Mouse (Mus musculus) midbrain, postnatal 0 days (tissue): Measurements from ENCODE around the gene Wdr82. TPM values are rescaled to one million over a fixed set of nuclear protein-coding genes. Genes with fewer than 3 reads are reported as not detected.

Experiments used
- ATAC-seq: fragments of 200-750 bp; cut with Nextera tagmentation; 2 replicates; pipeline ENCODE4 v1.8.0; 2017; ENCODE audit warnings: moderate number of reproducible peaks, mild to moderate bottlenecking, moderate TSS enrichment, moderate library complexity; ENCODE audit not compliant: low FRiP score
- DNase-seq: peaks from one replicate; pipeline ENCODE4 v3.0.0-alpha.2; 2015; ENCODE audit warnings: low spot score
- H3K27ac ChIP-seq: fragments of 300-500 bp; sonication (generic); 2 replicates; pipeline ENCODE4 v1.5.1; 2014; ENCODE audit warnings: low read depth, mild to moderate bottlenecking, low read length, mixed read lengths
- H3K27me3 ChIP-seq: fragments of 300-500 bp; sonication (generic); 2 replicates; pipeline ENCODE4 v1.6.1; 2014; ENCODE audit warnings: low read length, control low read depth, mixed read lengths; ENCODE audit not compliant: insufficient read depth
- H3K36me3 ChIP-seq: fragments of 300-500 bp; sonication (generic); 2 replicates; pipeline ENCODE4 v1.6.1; 2014; ENCODE audit warnings: low read length, control low read depth, mixed read lengths; ENCODE audit not compliant: insufficient read depth
- H3K4me1 ChIP-seq: fragments of 300-500 bp; sonication (generic); 2 replicates; pipeline ENCODE4 v1.6.1; 2014; ENCODE audit warnings: mild to moderate bottlenecking, control low read depth, antibody characterized with exemption, low read length, mixed read lengths; ENCODE audit not compliant: insufficient read depth
- H3K4me2 ChIP-seq: fragments of 300-500 bp; sonication (generic); 2 replicates; pipeline ENCODE4 v1.6.1; 2014; ENCODE audit warnings: low read depth, mild to moderate bottlenecking, low read length, mixed read lengths; ENCODE audit not compliant: poor library complexity, severe bottlenecking
- H3K4me3 ChIP-seq: fragments of 300-500 bp; sonication (generic); 2 replicates; pipeline ENCODE4 v1.5.1; 2014; ENCODE audit warnings: low read depth, mild to moderate bottlenecking, low read length, moderate library complexity
- H3K9ac ChIP-seq: fragments of 300-500 bp; sonication (generic); replicated peaks from 2 replicates; pipeline ENCODE4 v1.6.1; 2014; ENCODE audit warnings: mild to moderate bottlenecking, low read length, moderate library complexity, mixed read lengths; ENCODE audit not compliant: poor library complexity, severe bottlenecking
- H3K9me3 ChIP-seq: fragments of 300-500 bp; sonication (generic); 2 replicates; pipeline ENCODE4 v1.6.1; 2016; ENCODE audit warnings: low read length, control low read depth
- CTCF ChIP-seq: IDR thresholded peaks from 2 replicates; pipeline ENCODE4 v1.5.1; 2016; ENCODE audit warnings: antibody characterized with exemption, mild to moderate bottlenecking
- WGBS: fragments of 180-500 bp; shearing (Covaris S2); extraction: QIAGEN DNeasy Blood & Tissue Kit; methylation state at CpG from one replicate; pipeline ENCODE4 v1.1.7; 2014; 5-methylcytosine and 5-hydroxymethylcytosine counted together
- polyA plus RNA-seq: library from polyadenylated mRNA; unstranded; fragments of >200 nt; fragmentation: Nextera tagmentation; extraction: Ambion mirVana; gene quantifications from 2 replicates; pipeline ENCODE4 v1.2.1, GENCODE M21; 2015
- total RNA-seq: library from RNA; depleted of rRNA; stranded (reverse); fragments of >200 nt; gene quantifications from 2 replicates; pipeline ENCODE4 v1.2.3, GENCODE M21; 2014

Wdr82 gene
- total and polyA plus RNA-seq, 2 experiments from 2014 or later = 31.7 to 245 TPM

- 1% methylated on average over 59 of the region's 61 CpGs for WGBS
- DNase-seq (peak; percentile 94), ATAC-seq (peak; percentile 82)
- Histone ChIP-seq H3K9me3 (no peaks in the 10 kb centered on the region), H3K27me3 (no peaks in the 10 kb centered on the region), H3K4me2 (peak within 1 kb of the TSS; percentile 67), H3K36me3 (peaks cover 1% of the 10 kb centered on the region; the same call in 1 of the 2 replicates), H3K4me1 (peaks cover 12% of the 10 kb centered on the region; the same call in 1 of the 2 replicates), H3K27ac (peak within 1 kb of the TSS; percentile 72), H3K9ac (peak within 1 kb of the TSS; percentile 83), H3K4me3 (peak within 1 kb of the TSS; percentile 70)
- no peak for TF ChIP-seq CTCF
These were observed 32.3 kb downstream of the Wdr82 start, which contains the start of gene Twf2 for GRCm38 (mm10) chr9:106202819-106203636. Gene Twf2, plus strand, starts transcription at chr9:106203108.

DNA sequence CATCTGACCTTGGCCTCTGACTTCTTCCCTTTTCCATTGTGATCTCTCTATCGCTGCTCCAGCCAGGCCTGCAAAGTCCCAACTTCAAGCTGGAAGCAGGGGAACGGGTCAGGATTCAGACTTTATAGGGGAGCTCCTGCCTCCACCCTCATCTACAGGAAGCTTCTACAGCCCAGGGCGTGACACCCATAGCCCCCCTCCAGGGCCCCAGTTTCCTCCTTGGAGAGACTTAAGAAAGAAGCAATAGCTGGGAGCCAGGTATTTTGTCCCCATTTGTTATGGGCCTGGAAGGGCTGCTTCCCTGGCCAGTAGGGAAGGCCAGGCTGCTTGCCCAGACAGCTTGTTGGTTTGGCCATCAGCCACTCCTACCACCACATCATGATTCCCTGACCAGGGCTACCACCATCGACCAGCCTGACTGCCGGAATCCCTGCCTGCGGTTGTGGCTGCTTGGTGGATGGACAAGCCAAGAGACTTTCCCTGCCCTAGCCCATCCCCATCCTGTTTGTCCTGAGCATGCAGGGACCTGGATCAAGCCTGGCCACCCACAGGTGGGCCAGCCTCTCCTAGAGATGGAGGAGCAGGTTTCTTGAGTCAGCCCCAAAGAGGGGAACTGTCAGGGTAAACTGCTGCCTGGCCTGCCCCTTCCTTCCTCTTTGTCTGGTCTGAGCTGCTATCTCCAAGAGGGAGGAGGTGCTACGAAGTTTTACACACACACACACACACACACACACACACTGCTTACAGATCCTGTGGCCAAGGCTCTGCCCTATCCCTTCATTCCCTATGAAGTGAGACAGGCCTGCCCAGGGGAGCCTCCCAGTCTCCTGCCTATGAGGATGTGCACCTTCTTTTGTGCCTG lies 33.5 kb downstream of the Wdr82 start:
- TF ChIP-seq CTCF = no peak
- ATAC-seq (no peak), DNase-seq (peak; percentile 36)
- no peaks in the 10 kb centered on the region for H3K9me3 ChIP-seq
- H3K9ac ChIP-seq = peak overlapping the region; percentile 83; the same call in 1 of the 2 replicates
- H3K4me3 ChIP-seq = peak overlapping the region; percentile 70
- 76% methylated on average over 6 of the region's 7 CpGs for WGBS
- H3K36me3 ChIP-seq = peaks cover 5% of the 10 kb centered on the region; the same call in 1 of the 2 replicates
- no peak overlapping the region for H3K27ac ChIP-seq
- H3K4me1 ChIP-seq = peaks cover 12% of the 10 kb centered on the region; the same call in 1 of the 2 replicates
- H3K4me2 ChIP-seq = peak overlapping the region; percentile 67
- H3K27me3 ChIP-seq = no peaks in the 10 kb centered on the region

- no peak for TF ChIP-seq CTCF
- Histone ChIP-seq H3K9me3 (no peaks in the 10 kb centered on the region), H3K4me3 (no peak overlapping the region), H3K36me3 (peaks cover 5% of the 10 kb centered on the region; the same call in 1 of the 2 replicates), H3K27me3 (no peaks in the 10 kb centered on the region), H3K4me1 (peaks cover 12% of the 10 kb centered on the region; the same call in 1 of the 2 replicates), H3K4me2 (no peak overlapping the region), H3K9ac (no peak overlapping the region), H3K27ac (no peak overlapping the region)
- no peak for DNase-seq
- 88% methylated on average over 7 of the region's 7 CpGs for WGBS
- no peak for ATAC-seq
These were observed 35.1 kb downstream of the Wdr82 start for GRCm38 (mm10) chr9:106205713-106206290.

GRCm38 (mm10) chr9:106206515-106206914 lies 35.8 kb downstream of the Wdr82 start:
- Histone ChIP-seq H3K4me2 (no peak overlapping the region), H3K36me3 (peaks cover 5% of the 10 kb centered on the region; the same call in 1 of the 2 replicates), H3K4me3 (no peak overlapping the region), H3K27me3 (no peaks in the 10 kb centered on the region), H3K9me3 (no peaks in the 10 kb centered on the region), H3K4me1 (peaks cover 12% of the 10 kb centered on the region; the same call in 1 of the 2 replicates), H3K9ac (0 out of 2 replicates have a peak overlapping the region, but pooled peaks have one; percentile 24), H3K27ac (no peak overlapping the region)
- WGBS = 88% methylated on average over 2 of the region's 2 CpGs
- TF ChIP-seq CTCF = no peak
- DNase-seq (no peak), ATAC-seq (no peak)

GRCm38 (mm10) chr9:106208181-106208580 lies 37.5 kb downstream of the Wdr82 start:
- no peak for DNase-seq
- Histone ChIP-seq H3K36me3 (peaks cover 16% of the 10 kb centered on the region), H3K4me3 (no peak overlapping the region), H3K9ac (no peak overlapping the region), H3K4me2 (no peak overlapping the region), H3K27ac (no peak overlapping the region), H3K27me3 (no peaks in the 10 kb centered on the region), H3K4me1 (peaks cover 12% of the 10 kb centered on the region; the same call in 1 of the 2 replicates), H3K9me3 (no peaks in the 10 kb centered on the region)
- WGBS = 90% methylated on average over 5 of the region's 5 CpGs
- no peak for ATAC-seq
- TF ChIP-seq CTCF = no peak
